Mouse (Mus musculus) adrenal gland, adult 8-10 months (tissue): Measurements from ENCODE around the gene Nob1. TPM values are rescaled to one million over a fixed set of nuclear protein-coding genes. Genes with fewer than 3 reads are reported as not detected.

Experiments
- DNase-seq: peaks from one replicate; pipeline ENCODE4 v3.0.0; 2022
- total RNA-seq, 4 experiments: library from RNA; stranded (reverse); gene quantifications; 2 replicates each; pipeline ENCODE4 v1.2.4; 2022

Nob1 gene
- 10 to 100 TPM; 29.4 to 33.5 (median 32.5) TPM for total RNA-seq

DNA sequence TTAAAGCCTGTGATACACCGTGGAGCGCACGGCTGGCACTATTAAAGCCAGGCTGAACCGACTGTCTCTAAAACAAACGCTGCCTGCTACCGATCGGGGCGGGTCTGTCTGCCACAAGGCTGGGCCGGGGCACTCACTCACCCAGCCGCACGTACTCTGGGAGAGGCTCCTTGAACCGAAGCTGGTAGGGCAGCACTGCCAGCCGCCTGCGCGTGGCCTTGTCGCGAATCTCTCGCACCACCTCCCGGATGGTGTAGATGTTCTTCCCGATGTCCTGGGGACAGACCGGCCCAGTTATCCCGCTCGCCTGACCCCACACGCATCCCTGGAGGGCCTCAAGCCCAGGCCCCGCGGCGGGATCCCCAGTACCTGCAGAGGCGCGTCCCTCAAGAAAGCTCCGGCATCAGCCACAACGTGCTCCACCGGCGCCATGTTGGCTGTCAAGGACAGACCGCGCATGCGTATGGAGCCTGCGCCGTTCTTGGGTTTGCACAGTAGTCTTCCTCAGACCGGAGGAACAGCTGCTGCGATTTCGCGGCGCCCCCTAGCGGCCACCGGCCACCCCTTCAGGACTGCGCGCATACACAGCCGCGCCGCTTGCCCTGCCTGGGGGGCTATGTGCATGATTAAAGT, at the start of gene Nob1:
Gene Nob1, minus strand, starts transcription at position 455 of the 633 bp plus-strand sequence.
- DNase-seq = peak; percentile 94

DNA sequence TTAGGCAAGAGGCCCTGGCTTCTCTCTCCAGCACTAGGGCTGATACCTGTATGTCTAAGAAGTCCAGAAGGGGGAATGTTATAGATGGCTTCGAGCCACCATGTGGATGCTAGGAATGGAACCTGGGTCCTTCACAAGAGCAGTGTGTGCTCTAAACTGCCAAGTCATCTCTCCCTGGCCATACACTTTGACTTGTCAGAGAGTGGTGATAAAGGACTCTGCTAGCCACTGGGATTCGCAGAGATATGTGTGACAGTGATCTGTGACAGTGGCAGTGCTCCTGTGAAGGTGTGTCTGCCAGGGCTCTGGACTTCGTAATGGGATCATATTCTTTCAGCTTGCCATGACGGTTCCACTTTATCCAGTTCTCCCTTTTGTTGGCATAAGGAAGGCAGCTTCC, 48.5 kb upstream of the Nob1 start:
- no peak for DNase-seq

DNA sequence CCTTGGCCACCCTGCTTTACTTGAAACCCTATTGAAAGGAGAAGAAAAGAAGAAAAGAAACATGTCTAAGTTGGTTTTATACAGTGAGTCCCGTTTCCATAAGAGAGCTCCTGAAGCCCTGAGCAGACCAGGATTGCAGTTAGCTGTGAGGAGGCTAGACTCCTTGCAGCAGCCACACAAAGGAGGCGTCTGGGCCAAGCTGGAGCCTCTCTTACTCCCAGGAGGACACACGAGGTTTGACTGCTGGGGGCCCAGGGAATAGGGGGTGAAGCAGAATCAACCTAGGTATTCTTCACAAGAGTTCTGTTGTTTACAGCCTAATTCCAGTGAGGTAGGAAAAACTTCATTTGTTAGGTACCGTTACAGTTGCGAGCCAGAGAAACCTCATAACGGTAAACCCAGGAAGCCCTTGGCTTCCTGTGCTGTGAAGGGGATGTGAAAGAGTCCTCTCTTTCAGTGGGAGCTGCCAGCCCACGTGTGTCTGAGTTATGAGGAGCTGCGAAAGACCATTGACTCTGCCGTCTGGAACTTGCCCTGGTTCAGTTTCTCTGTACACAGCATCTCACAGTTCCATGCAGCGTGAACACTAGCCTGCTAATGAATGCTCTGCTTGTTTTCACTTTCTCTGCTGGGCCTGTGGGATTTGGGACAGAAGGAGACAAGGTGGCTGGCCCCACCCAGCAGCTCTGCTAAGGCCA, 47.7 kb upstream of the Nob1 start:
- DNase-seq = no peak

DNA sequence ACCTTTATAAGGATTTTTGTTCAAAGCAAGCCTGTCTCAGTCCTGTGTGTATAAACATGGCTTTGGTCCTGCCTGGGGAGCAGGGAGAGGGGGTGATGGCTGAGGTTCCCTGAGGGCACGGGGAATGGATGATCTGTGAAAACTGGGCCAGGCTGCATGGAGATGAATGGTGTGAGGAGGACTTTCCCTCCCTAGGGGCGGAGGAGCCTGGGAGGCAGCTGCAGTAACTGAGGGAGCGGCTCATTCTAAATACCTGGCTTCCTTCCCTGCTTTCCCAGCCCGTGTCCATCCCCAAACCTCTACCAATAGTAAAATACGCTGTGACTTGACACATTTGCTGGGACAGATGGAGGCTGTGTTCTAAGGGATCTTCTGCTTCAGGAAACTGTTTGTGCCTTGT, 45.5 kb upstream of the Nob1 start:
- no peak for DNase-seq

DNA sequence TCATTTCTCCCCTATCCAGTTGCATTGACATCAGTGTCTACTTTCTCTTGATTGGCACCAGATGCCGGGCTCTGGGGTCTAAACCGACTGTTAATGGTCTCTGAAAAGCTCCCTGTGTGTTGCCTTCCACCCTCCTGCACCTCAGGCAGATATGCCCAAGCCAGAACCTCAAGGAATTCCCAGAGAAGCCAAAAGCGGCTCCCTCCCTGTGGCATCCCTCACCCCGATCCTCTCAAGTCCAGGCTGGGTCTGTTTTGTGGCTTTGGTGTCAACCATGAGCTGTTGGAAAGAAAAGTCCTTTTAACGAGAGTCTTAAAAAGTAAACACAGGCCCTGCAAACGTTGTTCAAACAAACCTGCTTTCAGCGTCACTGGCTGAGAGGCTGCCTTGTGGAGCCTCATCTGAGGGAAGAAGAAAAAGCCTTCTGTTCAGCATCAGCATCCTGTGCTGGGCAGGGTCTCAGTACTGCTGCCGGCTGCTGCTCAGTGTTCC, 44.0 kb upstream of the Nob1 start:
- no peak for DNase-seq

DNA sequence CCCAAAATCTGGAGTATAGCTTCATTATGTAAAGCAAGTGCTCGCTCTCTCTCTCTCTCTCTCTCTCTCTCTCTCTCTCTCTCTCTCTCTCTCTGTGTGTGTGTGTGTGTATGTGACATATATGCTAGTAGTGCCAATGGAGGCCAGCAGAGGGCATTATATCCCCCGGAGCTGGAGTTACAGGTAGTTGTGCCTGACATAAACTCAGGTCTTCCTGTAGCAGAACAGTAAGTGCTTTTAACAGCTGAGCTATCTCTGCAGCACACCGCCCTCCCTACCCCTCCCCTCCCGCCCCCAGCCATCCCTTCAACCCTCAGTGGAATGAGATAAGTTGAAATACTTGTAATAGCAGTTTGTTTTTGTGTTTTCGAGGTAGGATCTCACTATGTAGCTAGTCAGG, 41.8 kb upstream of the Nob1 start:
- no peak for DNase-seq

DNA sequence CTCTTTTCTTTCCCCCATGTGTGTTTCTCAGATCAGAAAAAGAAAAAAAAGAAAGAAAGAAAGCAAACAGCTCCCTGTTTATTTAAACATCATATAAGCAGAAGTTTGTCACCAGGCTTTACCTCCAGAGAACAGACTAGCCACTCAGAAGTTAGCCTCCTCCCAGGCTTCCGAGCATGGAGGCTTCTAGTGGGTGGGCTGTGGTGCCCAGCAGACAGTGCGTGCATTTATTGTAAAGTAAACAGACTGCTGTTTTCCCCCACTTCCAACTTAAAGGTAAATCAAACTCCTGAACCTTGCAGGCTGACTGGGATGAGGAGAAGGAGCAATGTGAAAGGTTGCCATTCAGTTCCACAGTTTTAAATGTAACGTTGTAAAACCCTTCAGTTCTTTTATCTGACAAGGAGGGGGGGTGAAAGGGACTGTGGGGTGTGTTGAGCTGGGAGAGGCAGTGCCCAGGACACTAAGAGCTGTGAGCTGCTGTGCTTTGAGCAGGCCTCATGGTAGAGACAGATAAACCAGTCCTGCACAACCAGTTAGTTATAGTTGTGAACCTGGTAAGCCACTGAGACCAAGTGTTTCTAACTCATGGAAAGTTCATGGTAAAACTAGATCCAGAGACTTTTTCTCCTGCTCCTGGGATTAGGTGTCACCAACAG, 40.6 kb upstream of the Nob1 start:
- no peak for DNase-seq

DNA sequence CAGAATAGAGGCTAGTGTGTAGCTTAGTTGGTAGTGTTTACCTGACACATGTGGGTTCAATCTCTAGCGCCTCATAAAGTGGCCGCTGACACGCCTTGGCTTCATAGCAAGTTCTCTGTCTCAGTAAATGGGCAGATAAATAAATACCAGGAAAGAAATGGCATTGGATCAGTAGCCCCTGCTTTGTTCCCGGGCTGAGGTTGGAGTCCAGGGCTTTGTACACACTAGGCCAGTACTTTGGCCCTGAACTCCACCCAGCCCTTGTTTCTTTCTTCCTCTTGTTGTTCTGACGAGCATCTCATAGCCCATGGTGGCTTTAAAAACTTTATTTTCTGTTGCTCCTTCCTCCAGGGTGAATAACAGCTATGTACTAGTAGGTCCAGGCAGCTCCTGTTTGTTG, 37.6 kb upstream of the Nob1 start:
- no peak for DNase-seq

DNA sequence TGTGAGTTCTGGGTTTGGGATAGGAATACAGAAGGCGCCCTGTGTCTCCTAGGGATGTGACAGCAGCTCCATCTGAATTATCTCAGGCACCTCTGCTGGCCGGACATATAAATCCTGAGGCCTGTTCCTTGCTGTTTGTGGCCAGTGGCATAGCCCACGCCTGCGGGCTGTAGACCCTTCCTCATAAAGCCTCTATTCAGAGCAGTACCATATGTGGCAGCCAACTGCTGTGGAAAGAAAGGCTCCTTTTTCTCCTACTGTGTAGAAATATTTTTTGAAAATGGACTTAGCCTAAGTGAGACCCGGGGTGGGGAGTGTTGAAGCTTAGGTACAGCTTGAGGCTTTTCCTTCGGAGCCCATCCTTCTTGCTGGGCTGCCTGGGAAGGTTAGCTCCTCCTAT, 33.4 kb upstream of the Nob1 start:
- no peak for DNase-seq

DNA sequence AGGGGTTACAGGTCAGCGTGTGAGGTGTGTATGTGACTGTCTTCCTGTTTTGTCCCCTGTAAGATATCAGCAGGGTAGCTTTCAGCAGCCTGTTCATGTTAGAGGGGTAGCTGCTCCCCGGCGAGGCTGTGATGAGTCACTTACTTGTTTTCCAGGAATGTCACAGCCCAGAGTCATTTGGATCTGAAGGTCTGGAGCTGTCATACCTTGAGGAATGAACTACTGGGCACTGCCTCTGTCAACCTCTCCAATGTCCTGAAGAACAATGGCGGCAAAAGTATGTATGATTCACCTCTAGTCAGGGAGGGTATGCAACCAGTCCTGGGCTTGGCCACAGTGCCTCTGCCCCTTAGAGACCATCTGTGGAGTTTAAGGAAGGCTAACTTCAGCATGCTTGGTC, 32.9 kb upstream of the Nob1 start:
- peak; percentile 29 for DNase-seq

DNA sequence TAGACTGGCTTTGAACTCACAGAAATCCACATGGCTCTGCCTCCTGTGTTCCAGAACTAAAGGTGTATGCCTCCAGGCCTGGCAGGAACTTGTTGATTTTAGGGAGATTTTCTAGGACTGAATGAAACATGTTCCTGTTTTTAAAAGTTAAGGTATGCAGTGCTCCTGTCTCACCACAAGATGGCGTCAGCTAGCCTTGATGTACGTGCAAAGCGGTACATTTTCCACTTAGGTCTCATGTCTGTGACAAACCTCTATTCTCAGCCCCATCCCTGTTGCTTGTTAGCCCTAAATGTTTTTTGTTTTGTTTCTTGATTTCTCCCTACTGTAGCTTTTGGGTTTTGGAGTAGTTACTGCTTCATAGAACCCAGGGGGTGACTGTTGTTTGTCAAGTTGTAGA, 30.4 kb upstream of the Nob1 start:
- DNase-seq = no peak

DNA sequence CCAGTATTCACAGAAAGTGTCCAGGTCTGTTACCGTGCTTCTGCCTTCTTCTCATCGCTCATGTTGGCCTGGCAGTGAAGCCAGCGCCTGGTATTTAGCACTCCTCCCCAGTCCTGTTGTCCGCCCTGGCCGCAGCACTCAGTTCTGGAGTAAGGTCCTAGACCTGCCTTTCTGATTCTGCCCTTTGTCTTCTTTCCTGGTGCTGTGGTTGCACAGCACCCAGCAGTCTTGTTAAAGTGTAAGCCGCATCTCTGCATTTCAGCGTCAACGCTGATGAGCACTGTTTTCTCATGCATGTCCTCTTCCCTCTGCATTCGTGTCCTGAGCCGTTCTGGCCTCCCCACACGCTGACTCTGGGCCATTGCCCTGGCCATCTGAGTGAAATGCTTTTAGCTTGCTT, 28.5 kb upstream of the Nob1 start:
- DNase-seq = no peak

DNA sequence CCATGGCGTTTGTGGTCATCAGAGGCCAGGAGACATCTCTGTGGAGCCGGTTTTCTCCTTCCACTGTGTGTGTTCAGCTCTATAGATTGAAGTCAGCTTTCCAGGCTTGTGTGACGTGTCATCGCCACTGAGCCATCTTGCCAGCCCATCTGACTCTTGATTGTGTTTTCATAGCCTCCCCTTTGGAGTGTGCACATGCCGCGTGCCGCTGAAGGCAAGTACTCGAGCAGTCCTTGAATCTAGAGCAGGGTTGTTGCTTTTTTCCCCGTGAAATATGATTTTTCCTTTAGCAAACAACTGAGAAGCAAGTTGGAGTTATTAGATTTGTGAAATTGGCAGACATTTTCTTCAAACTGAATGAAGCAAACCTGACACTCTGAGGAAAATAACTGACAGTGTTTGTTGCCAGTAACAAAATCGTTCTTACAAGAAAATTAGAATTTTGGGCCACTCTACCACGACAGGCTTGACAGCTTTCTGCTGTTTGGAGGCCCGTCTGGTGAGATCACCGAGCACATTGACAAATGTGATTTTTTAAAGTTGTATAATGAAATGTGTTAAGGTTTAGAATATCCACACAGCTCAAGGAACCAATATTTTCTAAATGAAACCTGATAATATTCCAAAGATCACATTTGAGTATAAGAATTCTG, 26.7 kb upstream of the Nob1 start:
- no peak for DNase-seq

DNA sequence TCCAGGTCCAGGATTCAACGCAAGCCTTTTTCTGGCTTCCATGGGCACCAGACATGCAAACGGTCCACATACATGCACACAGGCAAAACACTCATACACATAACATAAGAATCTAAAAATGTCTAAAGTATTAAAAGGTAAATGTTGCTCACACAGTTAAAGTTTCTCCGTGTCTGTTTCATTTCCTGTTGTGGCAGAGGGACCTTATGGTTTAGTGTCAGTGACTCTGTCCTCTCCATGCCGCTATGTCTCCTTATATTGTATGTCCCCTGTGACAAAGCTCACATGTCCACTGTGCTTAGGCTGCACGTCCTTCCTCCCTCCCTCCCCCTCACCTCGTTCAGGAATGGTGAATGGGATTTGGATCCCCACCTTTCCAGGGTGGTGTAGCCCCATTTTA, 24.8 kb upstream of the Nob1 start:
- no peak for DNase-seq

DNA sequence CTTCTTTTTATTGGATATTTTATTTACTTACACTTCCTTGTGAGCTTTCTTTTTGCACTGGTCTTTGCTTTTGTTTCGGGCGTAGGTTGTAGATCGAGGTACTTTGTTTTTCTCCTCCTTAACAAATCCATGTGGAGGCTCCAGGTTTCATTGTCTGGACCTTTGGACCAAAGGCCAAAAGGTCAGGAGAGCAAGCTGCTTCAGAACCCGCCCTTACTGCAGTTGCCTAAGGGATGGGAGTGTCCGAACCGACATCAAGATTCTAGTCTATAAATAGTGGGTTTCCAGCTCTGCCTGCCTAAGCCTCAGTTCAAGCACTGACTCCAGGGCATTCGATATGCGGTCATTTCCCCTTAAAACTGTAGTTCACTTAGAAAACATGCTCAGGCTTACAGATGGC, 24.3 kb upstream of the Nob1 start:
- DNase-seq = no peak

DNA sequence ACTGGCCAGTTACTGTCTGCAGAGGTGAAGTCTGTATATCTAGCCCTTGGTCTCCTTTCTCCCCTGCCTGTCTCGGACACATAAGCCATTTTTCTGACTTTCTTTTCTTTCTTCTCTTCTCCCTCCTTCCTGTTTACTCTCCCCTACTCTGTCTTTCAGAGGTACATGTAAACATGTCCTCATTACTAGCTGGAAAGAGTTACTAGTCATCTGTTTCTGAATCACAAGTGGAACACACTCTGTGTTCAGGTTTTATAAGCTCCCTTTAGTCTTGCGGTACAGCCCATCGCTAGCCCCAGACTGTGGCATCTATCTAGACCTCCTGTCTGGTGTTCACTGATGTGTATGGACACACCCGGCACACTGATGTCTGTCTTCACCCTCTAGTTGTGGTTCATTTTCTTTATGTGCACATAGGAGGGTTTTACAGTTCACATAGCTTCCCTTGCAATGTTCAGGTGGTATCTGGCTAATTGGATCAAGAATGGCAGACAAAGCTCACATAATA, 23.6 kb upstream of the Nob1 start:
- DNase-seq = no peak

DNA sequence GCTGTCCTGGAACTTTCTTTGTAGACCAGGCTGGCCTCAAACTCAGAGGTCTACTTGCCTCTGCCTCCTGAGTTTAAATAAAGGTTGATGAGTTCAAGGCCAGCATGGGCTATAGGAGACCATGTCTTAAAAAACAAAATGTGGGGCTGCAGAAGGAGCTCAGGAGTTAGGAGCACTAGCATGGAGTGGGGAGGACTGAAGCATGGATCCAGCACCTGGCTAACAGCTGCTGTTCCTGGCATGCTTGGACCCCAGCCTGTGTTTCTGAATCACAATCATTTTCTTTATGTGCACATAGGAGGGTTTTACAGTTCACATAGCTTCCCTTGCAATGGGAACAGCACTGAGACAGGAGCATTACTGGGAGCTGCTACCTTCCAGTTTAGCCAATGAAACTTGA, 22.9 kb upstream of the Nob1 start:
- DNase-seq = no peak

DNA sequence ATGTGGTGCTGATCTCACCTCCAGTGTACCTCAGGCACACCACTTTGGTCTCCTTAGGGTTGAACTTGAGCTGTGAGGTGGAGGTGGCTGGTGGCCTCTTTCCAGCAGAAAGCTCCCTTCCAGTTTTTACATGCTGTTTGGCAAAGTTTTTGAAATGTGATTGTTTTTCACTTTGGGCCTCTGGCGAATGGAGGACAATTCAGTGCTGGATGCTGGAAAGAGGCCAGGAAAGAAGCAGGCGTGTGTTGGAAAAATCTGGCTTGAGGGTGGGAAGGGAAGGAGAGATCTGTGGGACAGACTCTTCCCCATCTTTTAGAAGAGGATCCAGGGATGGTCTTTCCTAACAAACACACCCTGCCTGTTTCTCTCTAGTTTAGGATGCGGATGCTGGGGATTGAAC, 19.8 kb upstream of the Nob1 start:
- DNase-seq = no peak

DNA sequence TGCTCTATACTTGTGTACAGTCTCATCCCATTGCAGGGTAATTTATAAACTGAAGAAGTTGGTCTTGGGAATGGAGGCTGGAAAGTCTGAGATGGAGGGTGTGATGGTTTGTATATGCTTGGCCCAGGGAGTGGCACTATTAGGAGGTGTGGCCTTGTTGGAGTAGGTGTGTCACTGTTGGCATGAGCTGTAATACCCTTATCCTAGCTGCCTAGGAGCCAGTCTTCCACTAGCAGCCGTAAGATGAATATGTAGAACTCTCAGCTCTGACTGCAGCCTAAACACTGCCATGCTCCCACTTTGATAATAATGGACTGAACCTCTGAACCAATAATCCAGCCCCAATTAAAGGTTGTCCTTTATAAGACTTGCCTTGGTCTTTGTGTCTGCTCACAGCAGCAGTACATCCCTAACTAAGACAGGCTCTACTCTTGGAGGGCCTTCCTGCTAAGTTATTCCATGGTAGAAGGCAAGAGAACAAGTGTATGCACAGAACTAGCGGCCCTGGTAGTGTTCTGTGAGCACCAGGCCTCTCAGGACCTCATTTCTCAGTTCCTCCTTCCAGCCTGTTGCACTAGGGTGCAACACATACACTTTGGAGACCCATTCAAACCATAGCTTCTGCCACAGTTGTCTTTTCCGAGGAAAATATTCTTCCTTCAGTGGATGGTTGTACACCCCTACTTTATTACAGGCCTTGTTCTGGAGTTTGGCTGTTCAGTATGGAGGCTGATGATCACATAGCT, 15.2 kb upstream of the Nob1 start:
- DNase-seq = no peak

DNA sequence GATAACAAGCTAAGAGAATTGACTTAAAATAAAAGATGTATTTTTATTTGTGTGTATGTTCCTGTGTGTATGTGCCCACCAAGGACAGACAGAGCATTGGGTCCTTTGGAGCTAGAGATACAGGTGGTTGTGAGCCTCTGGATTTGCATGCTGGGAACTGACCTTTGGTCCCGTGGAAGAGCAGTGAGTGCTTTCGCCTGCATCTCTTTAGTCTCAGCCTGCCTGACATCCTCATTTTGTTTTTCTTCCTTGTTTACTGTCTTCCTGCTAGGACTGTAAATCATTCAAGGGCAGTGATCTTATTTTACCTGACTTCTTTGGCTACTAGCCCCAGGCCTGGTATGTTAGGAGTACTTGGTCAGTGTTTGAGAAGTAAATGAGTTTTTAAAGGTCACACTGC, 12.9 kb upstream of the Nob1 start:
- no peak for DNase-seq

DNA sequence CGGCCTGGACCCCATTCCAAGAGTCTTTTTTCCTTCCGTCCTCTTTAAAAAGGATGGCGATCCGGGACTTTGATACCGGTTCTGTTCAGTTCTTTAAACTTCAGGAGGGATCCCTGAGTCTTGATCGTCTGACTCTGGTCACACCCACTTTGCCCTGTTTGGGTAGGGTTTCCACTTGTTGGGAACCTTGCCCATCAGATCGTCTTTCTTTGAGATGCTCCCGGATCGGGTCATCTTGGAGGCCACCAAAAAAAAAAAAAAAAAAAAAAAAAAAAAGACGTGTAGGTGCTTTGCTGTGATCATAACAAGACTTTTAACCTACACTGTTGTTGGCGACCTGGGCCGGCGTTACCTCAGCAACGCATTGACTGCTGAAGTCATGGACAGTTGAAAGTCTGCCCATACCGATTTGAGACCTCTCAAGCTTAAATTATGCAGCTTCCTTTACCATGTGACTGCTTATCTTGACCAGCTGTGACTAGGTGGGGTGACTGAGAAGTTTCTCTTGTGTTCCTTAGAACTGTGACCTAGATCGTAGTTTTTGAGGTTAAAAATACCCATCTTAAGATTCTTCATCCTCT, 12.1 kb upstream of the Nob1 start:
- DNase-seq = no peak
